Mouse (Mus musculus) E14TG2a.4 (cell line): ENCODE results near the gene Myo16.

Experiments
- CTCF ChIP-seq: conservative IDR thresholded peaks from 2 replicates; pipeline ENCODE4 v1.5.1; 2014; ENCODE audit warnings: low read length
- NANOG ChIP-seq: IDR thresholded peaks from 2 replicates; pipeline ENCODE4 v1.6.1; 2014; ENCODE audit warnings: borderline replicate concordance, low read length, mixed read lengths

GRCm38 (mm10) chr8:10316201-10316600 lies 162.5 kb downstream of the Myo16 start:
- no peak for TF ChIP-seq CTCF
- no peak for TF ChIP-seq NANOG
